ENCODE assay signal across 9 mouse cellular contexts in genomic region chr16:8412213-8412612, GRCm38 (mm10). TPM values are rescaled to one million over a fixed set of nuclear protein-coding genes. Genes with fewer than 3 reads are reported as not detected.
DNase-seq lines count a peak whose midpoint lies in the region; ATAC-seq and TF ChIP-seq lines count a peak whose summit lies in the region.
"Had no signal": no experiment of that assay in that cellular context is flagged by ENCODE, and none has a peak within 500 bp of the region (broad histone marks: within the 10 kb centered on the region; RNA-seq: fewer than 3 reads in every experiment).

No protein-coding gene starts in this region.

- H3K9me3 ChIP-seq in ES-Bruce4 (replicated peaks; ENCODE audit: control insufficient read depth, insufficient read depth, low read length, poor library complexity, severe bottlenecking): no peaks in the 10 kb centered on the region
- H3K9me3 ChIP-seq in midbrain, embryonic 16.5 days (replicated peaks; ENCODE audit: control insufficient read depth, low read length, poor library complexity, severe bottlenecking): no peaks in the 10 kb centered on the region

- no peak overlapping the region for H3K4me2 ChIP-seq in midbrain, embryonic 16.5 days (ENCODE audit: low read length)

- WGBS in midbrain, embryonic 16.5 days: 6% methylated on average over 7 of the region's 7 CpGs

- TF ChIP-seq CTCF in layer of hippocampus, adult 2 months (conservative IDR thresholded peaks at IDR 0.05): peak; percentile 95
- peak; percentile 37 for TF ChIP-seq CTCF in ES-Bruce4 (IDR thresholded peaks at IDR 0.05; ENCODE audit: low read depth, low read length)

- H3K4me3 ChIP-seq in layer of hippocampus, adult 2 months: no peak overlapping the region
- H3K4me3 ChIP-seq in ES-Bruce4 (ENCODE audit: low read depth, low read length): no peak overlapping the region
- H3K4me3 ChIP-seq in midbrain, embryonic 16.5 days (ENCODE audit: low read depth, low read length): no peak overlapping the region

- no peaks in the 10 kb centered on the region for H3K4me1 ChIP-seq in ES-Bruce4 (ENCODE audit: control insufficient read depth, insufficient read depth, low read length)
- peaks cover 4% of the 10 kb centered on the region; the same call in 1 of the 2 replicates for H3K4me1 ChIP-seq in midbrain, embryonic 16.5 days (ENCODE audit: control insufficient read depth, insufficient read depth, low read length)

- peak; percentile 52; the same call in 1 of the 2 replicates for ATAC-seq in midbrain, embryonic 16.5 days

- no peak overlapping the region for H3K9ac ChIP-seq in ES-Bruce4 (ENCODE audit: low read depth, poor library complexity, severe bottlenecking)
- no peak overlapping the region for H3K9ac ChIP-seq in midbrain, embryonic 16.5 days (ENCODE audit: low read depth, low read length)

- no peaks in the 10 kb centered on the region for H3K27me3 ChIP-seq in ES-Bruce4 (ENCODE audit: control insufficient read depth, insufficient read depth, low read length, poor library complexity, severe bottlenecking)
- H3K27me3 ChIP-seq in midbrain, embryonic 16.5 days (ENCODE audit: control insufficient read depth, insufficient read depth, low read depth, low read length): peaks cover 6% of the 10 kb centered on the region

- intact Hi-C loops in heart, postnatal 10 days (cut with DNase I): loop anchor here (1.0 to 10.0 kb wide), 4 partner anchors 60 to 453 kb away; partner anchors contain the start of gene Mettl22

- no peak for TF ChIP-seq EP300 in ES-Bruce4 (IDR thresholded peaks at IDR 0.05; ENCODE audit: insufficient read depth, low read depth, low read length)

- TF ChIP-seq POLR2A in ES-Bruce4 (IDR thresholded peaks at IDR 0.05; ENCODE audit: insufficient read depth, low read length): no peak

- no peak overlapping the region for H3K27ac ChIP-seq in layer of hippocampus, adult 2 months
- no peak overlapping the region for H3K27ac ChIP-seq in ES-Bruce4 (ENCODE audit: insufficient read depth, low read length)
- H3K27ac ChIP-seq in midbrain, embryonic 16.5 days (ENCODE audit: low read length): no peak overlapping the region

- peak; percentile 50 to 63 for DNase-seq in layer of hippocampus, adult 2 months (ENCODE audit: low spot score in 2 of 2)
- no peak for DNase-seq in layer of hippocampus, postnatal 25 days (ENCODE audit: extremely low spot score in 1 of 2, low spot score in 1 of 2)
- DNase-seq in cerebellum, adult 8-10 months: peak; percentile 40
- DNase-seq in heart, postnatal 10 days: peak; percentile 36 to 63
- DNase-seq in layer of hippocampus, postnatal 14 days (ENCODE audit: low spot score in 2 of 2): peak; percentile 16 to 84
- DNase-seq in urinary bladder, postnatal 10 days (ENCODE audit: low spot score): no peak

- H3K36me3 ChIP-seq in ES-Bruce4 (ENCODE audit: control insufficient read depth, insufficient read depth, low read length, poor library complexity, severe bottlenecking): no peaks in the 10 kb centered on the region
- no peaks in the 10 kb centered on the region for H3K36me3 ChIP-seq in midbrain, embryonic 16.5 days (ENCODE audit: control insufficient read depth, insufficient read depth, low read length)

RNA-seq across cellular contexts. Expression of gene Tmem114, which starts 12.7 kb away (rescaled TPM):
- 1 to 10 TPM; 5.0 to 5.2 TPM for total RNA-seq in layer of hippocampus, adult 2 months (2021)
- total RNA-seq in layer of hippocampus, postnatal 25 days (2021): 1 to 10 TPM; 7.1 to 8.0 TPM
- not detected in 2 replicates for polyA plus RNA-seq in ES-Bruce4 (2011; ENCODE audit: insufficient read depth, insufficient read length, low read depth, missing spikeins)
- not detected for total RNA-seq in heart, postnatal 10 days (2021)
- total RNA-seq in layer of hippocampus, postnatal 14 days (2021): 10 to 100 TPM; 11.4 to 12.0 TPM
- 0.48 and 1.1 TPM in 2 replicates for polyA plus RNA-seq in midbrain, embryonic 16.5 days (2015; fragmentation: Nextera tagmentation; extraction: Ambion mirVana)
- polyA plus RNA-seq: spleen, adult 2 months had no signal

RNA-seq across cellular contexts. Expression of gene Mettl22, which starts 58.4 kb away (rescaled TPM):
- 10 to 100 TPM; 27.2 to 30.7 TPM for total RNA-seq in layer of hippocampus, adult 2 months (2021)
- 10 to 100 TPM; 22.1 to 26.5 TPM for total RNA-seq in layer of hippocampus, postnatal 25 days (2021)
- 12.4 and 17.2 TPM in 2 replicates for polyA plus RNA-seq in ES-Bruce4 (2011; ENCODE audit: insufficient read depth, insufficient read length, low read depth, missing spikeins)
- 10 to 100 TPM; 28.2 to 30.0 TPM for total RNA-seq in heart, postnatal 10 days (2021)
- 10 to 100 TPM; 32.4 to 33.6 TPM for total RNA-seq in layer of hippocampus, postnatal 14 days (2021)
- polyA plus RNA-seq in midbrain, embryonic 16.5 days (2015; fragmentation: Nextera tagmentation; extraction: Ambion mirVana): 55.0 and 66.2 TPM in 2 replicates

Comparison
In these comparisons a context has a peak if more than half of its experiments do, and no peak if none do; other contexts are left out.
1. DNase-seq: peak in layer of hippocampus, adult 2 months (2 of 2), cerebellum, adult 8-10 months (single experiment), heart, postnatal 10 days (2 of 2) and layer of hippocampus, postnatal 14 days (2 of 2); none in layer of hippocampus, postnatal 25 days (0 of 2) and urinary bladder, postnatal 10 days (single experiment).
2. RNA of gene Tmem114, which starts 12.7 kb away (total RNA-seq): 11.4 to 12.0 TPM in layer of hippocampus, postnatal 14 days, 7.1 to 8.0 TPM in layer of hippocampus, postnatal 25 days and 5.0 to 5.2 TPM in layer of hippocampus, adult 2 months; not detected in heart, postnatal 10 days; every median in the first group is over 4 times any median in the second.